Mouse (Mus musculus) lung, embryonic 16.5 days (tissue): ENCODE data around the gene Itprip. TPM values are rescaled to one million over a fixed set of nuclear protein-coding genes. Genes with fewer than 3 reads are reported as not detected.

Source experiments
- ATAC-seq: fragments of 200-750 bp; cut with Nextera tagmentation; 2 replicates; pipeline ENCODE4 v1.8.0; 2017; ENCODE audit warnings: low read depth, mild to moderate bottlenecking, moderate library complexity
- H3K27ac ChIP-seq: fragments of 300-500 bp; sonication (generic); 2 replicates; pipeline ENCODE4 v1.5.1; 2014; ENCODE audit warnings: mild to moderate bottlenecking, control low read depth, low read length
- H3K27me3 ChIP-seq: fragments of 300-500 bp; sonication (generic); 2 replicates; pipeline ENCODE4 v1.6.1; 2014; ENCODE audit warnings: low read depth, low read length, mixed read lengths; ENCODE audit not compliant: control insufficient read depth, insufficient read depth
- H3K36me3 ChIP-seq: fragments of 300-500 bp; sonication (generic); 2 replicates; pipeline ENCODE4 v1.6.1; 2014; ENCODE audit warnings: low read length; ENCODE audit not compliant: control insufficient read depth, insufficient read depth
- H3K4me1 ChIP-seq: fragments of 300-500 bp; sonication (generic); replicated peaks from 2 replicates; pipeline ENCODE4 v1.6.1; 2014; ENCODE audit warnings: low read length, mixed read lengths; ENCODE audit not compliant: control insufficient read depth, insufficient read depth
- H3K4me2 ChIP-seq: fragments of 300-500 bp; sonication (generic); 2 replicates; pipeline ENCODE4 v1.6.1; 2014; ENCODE audit warnings: low read depth, low read length, control low read depth
- H3K4me3 ChIP-seq: fragments of 300-500 bp; sonication (generic); 2 replicates; pipeline ENCODE4 v1.5.1; 2014; ENCODE audit warnings: mild to moderate bottlenecking, low read length, control low read depth
- H3K9ac ChIP-seq: fragments of 300-500 bp; sonication (generic); 2 replicates; pipeline ENCODE4 v1.6.1; 2014; ENCODE audit warnings: low read length, control low read depth
- H3K9me3 ChIP-seq: fragments of 300-500 bp; sonication (generic); 2 replicates; pipeline ENCODE4 v1.6.1; 2016; ENCODE audit warnings: low read length; ENCODE audit not compliant: control insufficient read depth
- WGBS: fragments of 180-500 bp; shearing (Covaris S2); extraction: QIAGEN DNeasy Blood & Tissue Kit; methylation state at CpG from one replicate; pipeline ENCODE4 v1.1.7; 2014; 5-methylcytosine and 5-hydroxymethylcytosine counted together
- polyA plus RNA-seq: library from polyadenylated mRNA; unstranded; fragments of >200 nt; fragmentation: Nextera tagmentation; extraction: Ambion mirVana; gene quantifications from 2 replicates; pipeline ENCODE4 v1.2.1, GENCODE M21; 2015

Gene Itprip
- polyA plus RNA-seq: 16.2 and 16.9 TPM in 2 replicates

- Histone ChIP-seq H3K27ac (peak within 1 kb of the TSS; percentile 97), H3K27me3 (no peaks in the 10 kb centered on the region), H3K4me1 (peaks cover 30% of the 10 kb centered on the region), H3K9ac (peak within 1 kb of the TSS; percentile 91), H3K36me3 (no peaks in the 10 kb centered on the region), H3K4me2 (peak within 1 kb of the TSS; percentile 73), H3K9me3 (no peaks in the 10 kb centered on the region), H3K4me3 (peak within 1 kb of the TSS; percentile 89)
- peak; percentile 88 for ATAC-seq
- under 1% methylated on average over 48 of the region's 48 CpGs for WGBS
Measured at GRCm38 (mm10) chr19:47919126-47919965, at the start of gene Itprip, which contains the start of gene Cfap43. TSS of gene Itprip (minus strand) at chr19:47919299. TSS of gene Cfap43 (minus strand) at chr19:47919287.

DNA sequence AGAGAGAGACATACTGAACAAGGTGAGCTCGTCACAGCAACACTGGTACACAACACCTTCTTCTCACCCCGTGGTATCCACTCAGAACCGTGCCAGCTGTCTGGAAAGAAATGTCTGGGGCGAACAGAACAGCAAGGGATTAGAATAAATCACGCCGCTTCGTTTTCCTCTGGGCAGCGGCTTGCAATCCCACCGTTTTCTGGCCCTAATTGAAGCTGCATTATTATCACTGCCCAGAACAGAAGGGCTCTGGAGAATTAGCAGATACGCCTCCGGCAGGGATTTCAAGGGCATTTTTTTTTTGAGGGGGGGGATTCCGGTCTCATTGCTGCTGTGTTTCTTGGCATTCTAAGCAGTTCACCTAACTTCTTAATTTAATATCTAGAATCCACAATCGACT, 39.1 kb upstream of the Itprip start:
- no peaks in the 10 kb centered on the region for H3K9me3 ChIP-seq
- no peaks in the 10 kb centered on the region for H3K4me1 ChIP-seq
- no peak overlapping the region for H3K4me2 ChIP-seq
- WGBS: 71% methylated on average over 13 of the region's 13 CpGs
- no peak for ATAC-seq
- no peak overlapping the region for H3K27ac ChIP-seq
- H3K4me3 ChIP-seq: no peak overlapping the region
- no peak overlapping the region for H3K9ac ChIP-seq
- no peaks in the 10 kb centered on the region for H3K36me3 ChIP-seq
- no peaks in the 10 kb centered on the region for H3K27me3 ChIP-seq

DNA sequence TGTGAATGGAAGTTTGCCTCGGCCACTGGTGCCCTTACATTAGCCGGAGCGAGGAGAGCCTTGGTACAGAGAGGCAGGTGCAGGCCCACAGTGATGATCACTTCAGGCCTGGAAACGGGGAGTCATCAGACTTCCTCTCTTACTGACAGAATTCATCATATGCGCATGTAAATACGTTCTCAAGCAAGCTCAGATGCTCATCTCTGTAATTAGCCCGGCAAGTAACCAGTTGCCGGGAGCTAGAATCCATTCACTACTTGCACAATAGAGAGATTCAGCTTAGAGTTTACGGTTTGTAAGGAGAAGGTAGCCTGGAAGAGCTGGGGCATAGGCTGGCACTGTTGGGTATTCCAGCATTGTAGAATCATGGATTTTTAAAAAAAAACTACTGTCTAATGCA, 34.1 kb upstream of the Itprip start:
- Histone ChIP-seq H3K4me1 (no peaks in the 10 kb centered on the region), H3K4me3 (no peak overlapping the region), H3K36me3 (no peaks in the 10 kb centered on the region), H3K27ac (no peak overlapping the region), H3K27me3 (no peaks in the 10 kb centered on the region), H3K9ac (no peak overlapping the region), H3K9me3 (no peaks in the 10 kb centered on the region), H3K4me2 (no peak overlapping the region)
- no peak for ATAC-seq
- 87% methylated on average over 9 of the region's 9 CpGs for WGBS

DNA sequence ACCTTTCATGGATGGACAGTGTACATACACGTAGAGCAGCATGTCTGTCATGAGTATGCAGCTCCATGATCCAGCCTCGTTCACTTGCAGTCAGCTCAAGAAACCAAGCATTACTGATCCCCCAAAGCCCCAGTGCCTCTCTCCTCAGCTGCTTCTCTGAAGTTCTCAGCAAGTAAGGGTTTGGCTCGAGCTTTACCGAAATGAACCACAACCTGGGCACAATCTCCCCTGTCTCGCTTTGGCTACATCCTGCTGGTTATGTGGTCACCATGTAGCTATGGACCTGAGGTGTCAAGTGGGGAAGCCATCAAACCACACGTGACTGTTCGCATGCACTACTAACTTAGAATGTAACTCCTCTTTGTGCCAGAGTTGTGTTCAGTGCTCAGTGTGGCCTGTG, 31.8 kb upstream of the Itprip start:
- Histone ChIP-seq H3K4me1 (no peaks in the 10 kb centered on the region; the same call in 1 of the 2 replicates), H3K9ac (no peak overlapping the region), H3K27me3 (no peaks in the 10 kb centered on the region), H3K27ac (no peak overlapping the region), H3K36me3 (no peaks in the 10 kb centered on the region), H3K9me3 (no peaks in the 10 kb centered on the region), H3K4me2 (no peak overlapping the region), H3K4me3 (no peak overlapping the region)
- 85% methylated on average over 7 of the region's 7 CpGs for WGBS
- no peak for ATAC-seq

DNA sequence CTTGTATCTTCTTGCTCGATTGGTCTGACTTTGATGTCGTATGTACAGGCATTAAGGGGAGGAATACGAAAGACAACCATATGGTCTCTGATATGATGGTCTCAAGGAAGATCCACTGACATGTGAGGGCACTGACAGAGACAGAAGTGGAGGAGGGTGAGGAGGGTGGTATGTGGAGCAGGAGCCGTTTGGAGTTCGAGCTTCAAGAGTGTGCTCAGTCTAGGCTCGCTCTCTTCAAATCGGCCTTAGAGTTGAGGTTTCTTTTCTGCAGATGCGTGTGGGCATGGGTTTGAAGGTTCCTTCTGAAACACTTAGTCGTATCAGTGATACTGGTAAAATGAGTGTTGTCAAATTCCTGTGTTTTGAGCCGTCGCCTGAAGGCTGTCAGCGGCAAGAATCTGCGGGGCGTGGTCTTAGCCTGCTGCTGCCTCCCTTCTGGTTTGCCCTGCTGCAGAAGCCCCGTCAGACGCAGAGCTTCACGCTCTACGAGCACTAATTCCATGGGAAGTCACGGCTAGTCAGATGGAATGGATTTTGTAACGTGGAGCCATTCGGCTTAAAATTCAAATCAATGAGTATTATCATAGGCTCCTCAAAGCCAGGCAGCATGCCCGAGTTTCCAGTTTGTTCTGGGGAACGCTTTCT, 27.8 kb upstream of the Itprip start:
- peak; percentile 47; the same call in 1 of the 2 replicates for ATAC-seq
- H3K27me3 ChIP-seq: no peaks in the 10 kb centered on the region
- no peaks in the 10 kb centered on the region; the same call in 1 of the 2 replicates for H3K4me1 ChIP-seq
- H3K9me3 ChIP-seq: no peaks in the 10 kb centered on the region
- no peak overlapping the region for H3K4me3 ChIP-seq
- H3K4me2 ChIP-seq: peak overlapping the region; percentile 41
- no peaks in the 10 kb centered on the region for H3K36me3 ChIP-seq
- H3K9ac ChIP-seq: 0 out of 2 replicates have a peak overlapping the region, but pooled peaks have one; percentile 14
- no peak overlapping the region for H3K27ac ChIP-seq
- WGBS: 36% methylated on average over 23 of the region's 23 CpGs

DNA sequence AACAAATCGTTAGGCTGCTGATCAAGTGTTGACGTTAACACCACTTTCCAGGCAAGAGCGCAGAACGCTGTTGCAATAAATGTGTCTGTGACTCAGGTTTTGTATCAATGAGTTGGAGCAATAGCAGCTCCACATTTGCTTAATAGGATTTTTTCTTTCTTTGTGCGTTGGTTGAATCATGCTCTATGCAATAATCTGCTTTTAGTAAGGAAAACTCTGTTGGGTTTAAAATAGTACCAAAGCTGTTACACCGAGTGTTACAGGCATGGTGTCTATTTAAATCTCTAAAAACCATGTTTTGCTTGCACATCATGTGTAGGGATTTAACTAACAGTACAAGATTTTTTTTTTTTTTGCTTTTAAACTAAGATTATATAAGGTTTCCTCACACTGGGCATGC, 20.3 kb upstream of the Itprip start:
- no peak overlapping the region for H3K4me2 ChIP-seq
- no peaks in the 10 kb centered on the region for H3K36me3 ChIP-seq
- no peaks in the 10 kb centered on the region for H3K9me3 ChIP-seq
- WGBS: 61% methylated on average over 6 of the region's 6 CpGs
- H3K4me1 ChIP-seq: peaks cover 6% of the 10 kb centered on the region
- H3K27me3 ChIP-seq: peaks cover 9% of the 10 kb centered on the region; the same call in 1 of the 2 replicates
- H3K9ac ChIP-seq: no peak overlapping the region
- no peak for ATAC-seq
- H3K27ac ChIP-seq: no peak overlapping the region
- no peak overlapping the region for H3K4me3 ChIP-seq

- ATAC-seq: peak; percentile 80
- H3K9ac ChIP-seq: peak within 1 kb of the TSS; percentile 49
Measured at GRCm38 (mm10) chr19:47937443-47938406, 18.6 kb upstream of the Itprip start, which contains the start of gene Cfap58. TSS of gene Cfap58 (plus strand) at chr19:47937675.

GRCm38 (mm10) chr19:47936938-47937337, 17.8 kb upstream of the Itprip start:
- Histone ChIP-seq H3K27me3 (peaks cover 9% of the 10 kb centered on the region; the same call in 1 of the 2 replicates), H3K9ac (no peak overlapping the region), H3K4me2 (peak overlapping the region; percentile 78), H3K9me3 (no peaks in the 10 kb centered on the region; the same call in 1 of the 2 replicates), H3K27ac (no peak overlapping the region), H3K36me3 (no peaks in the 10 kb centered on the region), H3K4me1 (peaks cover 6% of the 10 kb centered on the region), H3K4me3 (no peak overlapping the region; the same call in 1 of the 2 replicates)
- ATAC-seq: no peak
- WGBS: 68% methylated on average over 9 of the region's 9 CpGs

More at GRCm38 (mm10) chr19:47937443-47938406, 18.6 kb upstream of the Itprip start, which contains the start of gene Cfap58:
- Histone ChIP-seq H3K36me3 (no peaks in the 10 kb centered on the region), H3K27ac (no peak within 1 kb of the TSS), H3K4me1 (peaks cover 6% of the 10 kb centered on the region), H3K27me3 (peaks cover 9% of the 10 kb centered on the region; the same call in 1 of the 2 replicates), H3K4me3 (peak within 1 kb of the TSS; percentile 43), H3K9me3 (no peaks in the 10 kb centered on the region; the same call in 1 of the 2 replicates), H3K4me2 (peak within 1 kb of the TSS; percentile 78)
- 6% methylated on average over 40 of the region's 41 CpGs for WGBS
